Mouse (Mus musculus) spleen, adult 2 months (tissue): ENCODE data around the gene Gnptab.
"Not testable (repeated sequence)": the region's sequence is repeated elsewhere in the genome, so short reads cannot be mapped to it uniquely, and the experiment has no call there.

ENCODE experiments used
- CTCF ChIP-seq: fragments of 200-500 bp; IDR thresholded peaks from 2 replicates; pipeline ENCODE4 v1.5.1; 2011; ENCODE audit warnings: mild to moderate bottlenecking, inconsistent platforms; ENCODE audit not compliant: insufficient read depth, insufficient read length, insufficient replicate concordance; ENCODE audit errors: extremely low read depth
- POLR2A ChIP-seq: fragments of 200-500 bp; IDR thresholded peaks from 2 replicates; pipeline ENCODE4 v1.6.1; 2011; ENCODE audit warnings: low read depth, low read length, inconsistent platforms

DNA sequence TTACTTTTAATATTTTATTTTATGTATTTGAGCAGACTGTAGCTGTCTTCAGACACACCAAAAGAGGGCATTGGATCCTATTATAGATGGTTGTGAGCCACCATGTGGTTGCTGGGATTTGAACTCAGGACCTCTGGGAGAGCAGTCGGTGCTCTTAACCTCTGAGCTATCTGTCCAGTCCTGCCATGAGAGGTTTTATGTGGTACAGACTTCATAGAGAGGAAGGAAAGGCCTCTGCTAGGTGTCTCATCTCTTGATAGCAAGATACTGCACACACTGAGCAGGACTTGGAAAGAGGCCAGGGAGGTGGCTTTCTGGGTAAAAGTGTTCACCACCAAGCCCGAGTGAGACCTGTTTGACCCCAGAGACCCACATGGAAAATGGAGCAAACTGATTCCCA is 6.0 kb upstream of the Gnptab start:
- TF ChIP-seq POLR2A, CTCF: not testable (repeated sequence)
